In genomic region chr11:109439209-109439608, GRCm38 (mm10) we compare ENCODE assay signal across 8 mouse cellular contexts. TPM values are rescaled to one million over a fixed set of nuclear protein-coding genes. Genes with fewer than 3 reads are reported as not detected.
A peak's percentile ranks its signal among the peaks of the same experiment; 100 is the strongest.
DNase-seq lines count a peak whose midpoint lies in the region; ATAC-seq lines count a peak whose summit lies in the region.

No protein-coding gene starts in this region.

- no peak for ATAC-seq in heart, embryonic 14.5 days (ENCODE audit: insufficient number of reproducible peaks, insufficient read depth, low FRiP score, low read depth)
- ATAC-seq in hindbrain, embryonic 15.5 days (ENCODE audit: low FRiP score, low read depth) = peak; percentile 28; the same call in 1 of the 2 replicates
- ATAC-seq in midbrain, embryonic 13.5 days = peak; percentile 53
- ATAC-seq in megakaryocyte-erythroid progenitor cell, adult 5-6 weeks (replicated peaks; ENCODE audit: low FRiP score, low TSS enrichment, poor library complexity, severe bottlenecking) = no peak

- peak overlapping the region in 1 of 2 experiments; percentile 59; a peak in 2 of 4 replicates for H3K4me3 ChIP-seq in heart, embryonic 14.5 days (ENCODE audit: control insufficient read depth in 1 of 2, insufficient read depth in 1 of 2, low read depth in 1 of 2, low read length in 2 of 2)
- H3K4me3 ChIP-seq in hindbrain, embryonic 15.5 days = no peak overlapping the region
- peak overlapping the region; percentile 41 for H3K4me3 ChIP-seq in midbrain, embryonic 13.5 days (replicated peaks)

- no peaks in the 10 kb centered on the region for H3K9me3 ChIP-seq in heart, embryonic 14.5 days (ENCODE audit: control insufficient read depth, low read length)
- H3K9me3 ChIP-seq in hindbrain, embryonic 15.5 days = no peaks in the 10 kb centered on the region
- H3K9me3 ChIP-seq in midbrain, embryonic 13.5 days = no peaks in the 10 kb centered on the region

- H3K27me3 ChIP-seq in heart, embryonic 14.5 days (ENCODE audit: control insufficient read depth, insufficient read depth, low read length) = no peaks in the 10 kb centered on the region
- H3K27me3 ChIP-seq in hindbrain, embryonic 15.5 days = no peaks in the 10 kb centered on the region
- no peaks in the 10 kb centered on the region for H3K27me3 ChIP-seq in midbrain, embryonic 13.5 days

- 16% methylated on average over 5 of the region's 5 CpGs for WGBS in heart, embryonic 14.5 days
- WGBS in hindbrain, embryonic 15.5 days = 15% methylated on average over 5 of the region's 5 CpGs
- WGBS in midbrain, embryonic 13.5 days = 24% methylated on average over 5 of the region's 5 CpGs

- peak overlapping the region; percentile 90 for H3K4me2 ChIP-seq in heart, embryonic 14.5 days (ENCODE audit: low read length)
- peak overlapping the region; percentile 85 for H3K4me2 ChIP-seq in hindbrain, embryonic 15.5 days
- H3K4me2 ChIP-seq in midbrain, embryonic 13.5 days (replicated peaks) = peak overlapping the region; percentile 65; the same call in 1 of the 2 replicates

- no peak for DNase-seq in heart, adult 9 months (ENCODE audit: low spot score in 2 of 2)
- peak; percentile 23 for DNase-seq in NIH3T3 (ENCODE audit: low read depth)
- no peak for DNase-seq in cerebellum, adult 8-10 months
- DNase-seq in thymus, postnatal 36 days = no peak

- H3K27ac ChIP-seq in heart, embryonic 14.5 days (replicated peaks in 1 of 2; ENCODE audit: control insufficient read depth in 1 of 2, insufficient read depth in 1 of 2, low read depth in 2 of 2, low read length in 2 of 2) = peak overlapping the region in 1 of 2 experiments; percentile 56; a peak in 1 of 4 replicates
- no peak overlapping the region for H3K27ac ChIP-seq in hindbrain, embryonic 15.5 days (replicated peaks)
- no peak overlapping the region for H3K27ac ChIP-seq in midbrain, embryonic 13.5 days

- peaks cover 39% of the 10 kb centered on the region for H3K36me3 ChIP-seq in heart, embryonic 14.5 days (ENCODE audit: control insufficient read depth, insufficient read depth, low read length)
- H3K36me3 ChIP-seq in hindbrain, embryonic 15.5 days = peaks cover 35% of the 10 kb centered on the region
- peaks cover 37% of the 10 kb centered on the region for H3K36me3 ChIP-seq in midbrain, embryonic 13.5 days

- peak overlapping the region; percentile 77 for H3K9ac ChIP-seq in heart, embryonic 14.5 days (ENCODE audit: low read length)
- no peak overlapping the region for H3K9ac ChIP-seq in hindbrain, embryonic 15.5 days
- no peak overlapping the region for H3K9ac ChIP-seq in midbrain, embryonic 13.5 days (replicated peaks)

- peaks cover 2 to 15% of the 10 kb centered on the region in 2 experiments for H3K4me1 ChIP-seq in heart, embryonic 14.5 days (ENCODE audit: control insufficient read depth in 2 of 2, insufficient read depth in 2 of 2, low read length in 2 of 2)
- H3K4me1 ChIP-seq in hindbrain, embryonic 15.5 days (replicated peaks) = peaks cover 8% of the 10 kb centered on the region
- H3K4me1 ChIP-seq in midbrain, embryonic 13.5 days (replicated peaks) = peaks cover 13% of the 10 kb centered on the region

RNA-seq across cellular contexts. Expression of gene Amz2, which starts 13.5 kb away (rescaled TPM):
- polyA plus RNA-seq in heart, embryonic 14.5 days (2014; fragmentation: Nextera tagmentation; extraction: Ambion mirVana) = 38.7 and 39.7 TPM in 2 replicates
- polyA plus RNA-seq in hindbrain, embryonic 15.5 days (2015; fragmentation: Nextera tagmentation; extraction: Ambion mirVana) = 52.8 and 54.2 TPM in 2 replicates
- 53.1 and 53.5 TPM in 2 replicates for polyA plus RNA-seq in midbrain, embryonic 13.5 days (2015; fragmentation: Nextera tagmentation; extraction: Ambion mirVana)
- 50.3 and 51.7 TPM in 2 replicates for total RNA-seq in megakaryocyte-erythroid progenitor cell, adult 5-6 weeks (2014; fragmentation: Nextera tagmentation)
- total RNA-seq in megakaryocyte-erythroid progenitor cell, adult 5-6 weeks (2017) = 79.1 and 90.9 TPM in 2 replicates

RNA-seq across cellular contexts. Expression of gene 9930022D16Rik, which starts 25.5 kb away (rescaled TPM):
- not detected in 2 replicates for polyA plus RNA-seq in heart, embryonic 14.5 days (2014; fragmentation: Nextera tagmentation; extraction: Ambion mirVana)
- not detected in 2 replicates for polyA plus RNA-seq in hindbrain, embryonic 15.5 days (2015; fragmentation: Nextera tagmentation; extraction: Ambion mirVana)
- not detected in 2 replicates for polyA plus RNA-seq in midbrain, embryonic 13.5 days (2015; fragmentation: Nextera tagmentation; extraction: Ambion mirVana)
- 0.12 TPM in 1 of 2 replicates, not detected in the other for total RNA-seq in megakaryocyte-erythroid progenitor cell, adult 5-6 weeks (2014; fragmentation: Nextera tagmentation)
- 1.2 TPM in 1 of 2 replicates, not detected in the other for total RNA-seq in megakaryocyte-erythroid progenitor cell, adult 5-6 weeks (2017)

RNA-seq across cellular contexts. Expression of gene Arsg, which starts 34.0 kb away (rescaled TPM):
- polyA plus RNA-seq in heart, embryonic 14.5 days (2014; fragmentation: Nextera tagmentation; extraction: Ambion mirVana) = 3.3 and 3.7 TPM in 2 replicates
- 5.5 and 7.1 TPM in 2 replicates for polyA plus RNA-seq in hindbrain, embryonic 15.5 days (2015; fragmentation: Nextera tagmentation; extraction: Ambion mirVana)
- 2.6 and 3.1 TPM in 2 replicates for polyA plus RNA-seq in midbrain, embryonic 13.5 days (2015; fragmentation: Nextera tagmentation; extraction: Ambion mirVana)
- total RNA-seq in megakaryocyte-erythroid progenitor cell, adult 5-6 weeks (2014; fragmentation: Nextera tagmentation) = 7.3 and 9.3 TPM in 2 replicates
- 4.1 and 4.7 TPM in 2 replicates for total RNA-seq in megakaryocyte-erythroid progenitor cell, adult 5-6 weeks (2017)

RNA-seq across cellular contexts. Expression of gene Slc16a6, which starts 34.2 kb away (rescaled TPM):
- polyA plus RNA-seq in heart, embryonic 14.5 days (2014; fragmentation: Nextera tagmentation; extraction: Ambion mirVana) = 7.3 TPM in 2 replicates
- 5.6 and 5.8 TPM in 2 replicates for polyA plus RNA-seq in hindbrain, embryonic 15.5 days (2015; fragmentation: Nextera tagmentation; extraction: Ambion mirVana)
- polyA plus RNA-seq in midbrain, embryonic 13.5 days (2015; fragmentation: Nextera tagmentation; extraction: Ambion mirVana) = 3.1 and 4.4 TPM in 2 replicates
- total RNA-seq in megakaryocyte-erythroid progenitor cell, adult 5-6 weeks (2014; fragmentation: Nextera tagmentation) = 40.6 and 46.9 TPM in 2 replicates
- 16.5 and 20.6 TPM in 2 replicates for total RNA-seq in megakaryocyte-erythroid progenitor cell, adult 5-6 weeks (2017)

Comparison
In these comparisons a context has a peak if more than half of its experiments do, and no peak if none do; other contexts are left out.
1. ATAC-seq: peak in hindbrain, embryonic 15.5 days (single experiment) and midbrain, embryonic 13.5 days (single experiment); none in heart, embryonic 14.5 days (single experiment) and megakaryocyte-erythroid progenitor cell, adult 5-6 weeks (single experiment).
2. Peak in every context shown above with its lines, with median percentiles within 50 percentile points of each other: H3K4me2 ChIP-seq.